Mouse (Mus musculus): ENCODE measurements around the gene Lrch4. TPM values are rescaled to one million over a fixed set of nuclear protein-coding genes. Genes with fewer than 3 reads are reported as not detected.

Gene Lrch4
- polyA plus RNA-seq, 1 experiment from 2014 or later = 36.4 TPM

GRCm38 (mm10) chr5:137653366-137653765 is 24.4 kb downstream of the Lrch4 start:
- 89% methylated on average over 10 of the region's 10 CpGs for WGBS
- Histone ChIP-seq H3K4me3 (replicated peaks; ENCODE audit: low read length) (no peak overlapping the region), H3K4me1 (ENCODE audit: control insufficient read depth, insufficient read depth, low read length) (peaks cover 27% of the 10 kb centered on the region), H3K4me2 (ENCODE audit: low read depth, low read length) (no peak overlapping the region), H3K9ac (ENCODE audit: low read length) (no peak overlapping the region), H3K27ac (ENCODE audit: low read length) (no peak overlapping the region), H3K27me3 (ENCODE audit: control insufficient read depth, insufficient read depth, low read length) (no peaks in the 10 kb centered on the region), H3K9me3 (replicated peaks; ENCODE audit: control insufficient read depth, low read length) (no peaks in the 10 kb centered on the region), H3K36me3 (ENCODE audit: control insufficient read depth, insufficient read depth, low read length) (no peaks in the 10 kb centered on the region; the same call in 1 of the 2 replicates)
- ATAC-seq (ENCODE audit: insufficient read depth, low FRiP score) = no peak

- H3K9ac ChIP-seq (ENCODE audit: low read length) = no peak overlapping the region
- peaks cover 17% of the 10 kb centered on the region for H3K4me1 ChIP-seq (ENCODE audit: control insufficient read depth, insufficient read depth, low read length)
- no peak overlapping the region for H3K27ac ChIP-seq (ENCODE audit: low read length)
- no peak overlapping the region for H3K4me2 ChIP-seq (ENCODE audit: low read depth, low read length)
- peaks cover under 1% of the 10 kb centered on the region; the same call in 1 of the 2 replicates for H3K36me3 ChIP-seq (ENCODE audit: control insufficient read depth, insufficient read depth, low read length)
- ATAC-seq (ENCODE audit: insufficient read depth, low FRiP score) = no peak
- H3K9me3 ChIP-seq (replicated peaks; ENCODE audit: control insufficient read depth, low read length) = no peaks in the 10 kb centered on the region
- WGBS = 79% methylated on average over 7 of the region's 7 CpGs
- no peak overlapping the region for H3K4me3 ChIP-seq (replicated peaks; ENCODE audit: low read length)
- H3K27me3 ChIP-seq (ENCODE audit: control insufficient read depth, insufficient read depth, low read length) = no peaks in the 10 kb centered on the region
Measured at GRCm38 (mm10) chr5:137654746-137655145, 25.8 kb downstream of the Lrch4 start.

GRCm38 (mm10) chr5:137656977-137657376 is 28.1 kb downstream of the Lrch4 start:
- Histone ChIP-seq H3K36me3 (ENCODE audit: control insufficient read depth, insufficient read depth, low read length) (peaks cover 6% of the 10 kb centered on the region; the same call in 1 of the 2 replicates), H3K4me2 (ENCODE audit: low read depth, low read length) (no peak overlapping the region), H3K4me1 (ENCODE audit: control insufficient read depth, insufficient read depth, low read length) (0 out of 2 replicates have a peak, but pooled peaks cover 3% of the 10 kb centered on the region), H3K27ac (ENCODE audit: low read length) (peak overlapping the region; percentile 40), H3K9ac (ENCODE audit: low read length) (no peak overlapping the region), H3K4me3 (replicated peaks; ENCODE audit: low read length) (no peak overlapping the region), H3K27me3 (ENCODE audit: control insufficient read depth, insufficient read depth, low read length) (no peaks in the 10 kb centered on the region), H3K9me3 (replicated peaks; ENCODE audit: control insufficient read depth, low read length) (no peaks in the 10 kb centered on the region)
- ATAC-seq (ENCODE audit: insufficient read depth, low FRiP score) = peak; percentile 70; the same call in 1 of the 2 replicates
- 21% methylated on average over 6 of the region's 6 CpGs for WGBS

GRCm38 (mm10) chr5:137660064-137660688 is 31.3 kb downstream of the Lrch4 start:
- no peak overlapping the region for H3K9ac ChIP-seq (ENCODE audit: low read length)
- no peaks in the 10 kb centered on the region for H3K9me3 ChIP-seq (replicated peaks; ENCODE audit: control insufficient read depth, low read length)
- H3K4me3 ChIP-seq (replicated peaks; ENCODE audit: low read length) = no peak overlapping the region
- no peak for ATAC-seq (ENCODE audit: insufficient read depth, low FRiP score)
- H3K27ac ChIP-seq (ENCODE audit: low read length) = no peak overlapping the region
- 85% methylated on average over 6 of the region's 6 CpGs for WGBS
- 0 out of 2 replicates have a peak, but pooled peaks cover 3% of the 10 kb centered on the region for H3K4me1 ChIP-seq (ENCODE audit: control insufficient read depth, insufficient read depth, low read length)
- H3K4me2 ChIP-seq (ENCODE audit: low read depth, low read length) = no peak overlapping the region
- no peaks in the 10 kb centered on the region for H3K27me3 ChIP-seq (ENCODE audit: control insufficient read depth, insufficient read depth, low read length)
- H3K36me3 ChIP-seq (ENCODE audit: control insufficient read depth, insufficient read depth, low read length) = 0 out of 2 replicates have a peak, but pooled peaks cover 7% of the 10 kb centered on the region

GRCm38 (mm10) chr5:137663057-137663456 is 34.1 kb downstream of the Lrch4 start:
- no peaks in the 10 kb centered on the region for H3K4me1 ChIP-seq (ENCODE audit: control insufficient read depth, insufficient read depth, low read length)
- WGBS = 78% methylated on average over 9 of the region's 9 CpGs
- H3K9ac ChIP-seq (ENCODE audit: low read length) = no peak overlapping the region
- peaks cover 18% of the 10 kb centered on the region; the same call in 1 of the 2 replicates for H3K36me3 ChIP-seq (ENCODE audit: control insufficient read depth, insufficient read depth, low read length)
- no peak overlapping the region for H3K27ac ChIP-seq (ENCODE audit: low read length)
- H3K9me3 ChIP-seq (replicated peaks; ENCODE audit: control insufficient read depth, low read length) = no peaks in the 10 kb centered on the region
- ATAC-seq (ENCODE audit: insufficient read depth, low FRiP score) = no peak
- H3K4me3 ChIP-seq (replicated peaks; ENCODE audit: low read length) = no peak overlapping the region
- no peak overlapping the region for H3K4me2 ChIP-seq (ENCODE audit: low read depth, low read length)
- H3K27me3 ChIP-seq (ENCODE audit: control insufficient read depth, insufficient read depth, low read length) = no peaks in the 10 kb centered on the region

- no peak for ATAC-seq (ENCODE audit: insufficient read depth, low FRiP score)
- Histone ChIP-seq H3K27ac (ENCODE audit: low read length) (peak overlapping the region; percentile 10; the same call in 1 of the 2 replicates), H3K9ac (ENCODE audit: low read length) (no peak overlapping the region), H3K27me3 (ENCODE audit: control insufficient read depth, insufficient read depth, low read length) (no peaks in the 10 kb centered on the region), H3K4me3 (replicated peaks; ENCODE audit: low read length) (no peak overlapping the region), H3K9me3 (replicated peaks; ENCODE audit: control insufficient read depth, low read length) (no peaks in the 10 kb centered on the region), H3K36me3 (ENCODE audit: control insufficient read depth, insufficient read depth, low read length) (peaks cover 12% of the 10 kb centered on the region; the same call in 1 of the 2 replicates), H3K4me2 (ENCODE audit: low read depth, low read length) (0 out of 2 replicates have a peak overlapping the region, but pooled peaks have one; percentile 20), H3K4me1 (ENCODE audit: control insufficient read depth, insufficient read depth, low read length) (peaks cover 28% of the 10 kb centered on the region)
- WGBS = 41% methylated on average over 10 of the region's 10 CpGs
Measured at GRCm38 (mm10) chr5:137668971-137669370, 40.0 kb downstream of the Lrch4 start.

- H3K4me2 ChIP-seq (ENCODE audit: low read depth, low read length) = no peak overlapping the region
- H3K9ac ChIP-seq (ENCODE audit: low read length) = no peak overlapping the region
- peaks cover 10% of the 10 kb centered on the region; the same call in 1 of the 2 replicates for H3K36me3 ChIP-seq (ENCODE audit: control insufficient read depth, insufficient read depth, low read length)
- H3K4me1 ChIP-seq (ENCODE audit: control insufficient read depth, insufficient read depth, low read length) = peaks cover 28% of the 10 kb centered on the region
- 82% methylated on average over 1 of the region's 1 CpGs for WGBS
- peak overlapping the region; percentile 48; the same call in 1 of the 2 replicates for H3K27ac ChIP-seq (ENCODE audit: low read length)
- no peaks in the 10 kb centered on the region for H3K27me3 ChIP-seq (ENCODE audit: control insufficient read depth, insufficient read depth, low read length)
- H3K9me3 ChIP-seq (replicated peaks; ENCODE audit: control insufficient read depth, low read length) = no peaks in the 10 kb centered on the region
- ATAC-seq (ENCODE audit: insufficient read depth, low FRiP score) = no peak
- no peak overlapping the region for H3K4me3 ChIP-seq (replicated peaks; ENCODE audit: low read length)
Measured at GRCm38 (mm10) chr5:137670240-137670639, 41.3 kb downstream of the Lrch4 start.

- Histone ChIP-seq H3K4me1 (ENCODE audit: control insufficient read depth, insufficient read depth, low read length) (peaks cover 28% of the 10 kb centered on the region), H3K4me3 (replicated peaks; ENCODE audit: low read length) (no peak overlapping the region), H3K9ac (ENCODE audit: low read length) (peak overlapping the region; percentile 52), H3K4me2 (ENCODE audit: low read depth, low read length) (peak overlapping the region; percentile 9; the same call in 1 of the 2 replicates), H3K9me3 (replicated peaks; ENCODE audit: control insufficient read depth, low read length) (no peaks in the 10 kb centered on the region), H3K36me3 (ENCODE audit: control insufficient read depth, insufficient read depth, low read length) (0 out of 2 replicates have a peak, but pooled peaks cover 4% of the 10 kb centered on the region), H3K27ac (ENCODE audit: low read length) (peak overlapping the region; percentile 86), H3K27me3 (ENCODE audit: control insufficient read depth, insufficient read depth, low read length) (no peaks in the 10 kb centered on the region)
- WGBS = 8% methylated on average over 9 of the region's 9 CpGs
- peak; percentile 80 for ATAC-seq (ENCODE audit: insufficient read depth, low FRiP score)
Measured at GRCm38 (mm10) chr5:137671443-137672240, 42.7 kb downstream of the Lrch4 start.

GRCm38 (mm10) chr5:137672361-137672760 is 43.4 kb downstream of the Lrch4 start:
- Histone ChIP-seq H3K9ac (ENCODE audit: low read length) (no peak overlapping the region), H3K4me2 (ENCODE audit: low read depth, low read length) (no peak overlapping the region), H3K4me1 (ENCODE audit: control insufficient read depth, insufficient read depth, low read length) (peaks cover 28% of the 10 kb centered on the region), H3K27me3 (ENCODE audit: control insufficient read depth, insufficient read depth, low read length) (no peaks in the 10 kb centered on the region), H3K27ac (ENCODE audit: low read length) (peak overlapping the region; percentile 86), H3K9me3 (replicated peaks; ENCODE audit: control insufficient read depth, low read length) (no peaks in the 10 kb centered on the region), H3K4me3 (replicated peaks; ENCODE audit: low read length) (no peak overlapping the region), H3K36me3 (ENCODE audit: control insufficient read depth, insufficient read depth, low read length) (0 out of 2 replicates have a peak, but pooled peaks cover 2% of the 10 kb centered on the region)
- WGBS = 74% methylated on average over 5 of the region's 5 CpGs
- no peak for ATAC-seq (ENCODE audit: insufficient read depth, low FRiP score)

Data from stomach, embryonic 16.5 days (tissue).